Mouse (Mus musculus): ENCODE measurements around the gene Syt16. TPM values are rescaled to one million over a fixed set of nuclear protein-coding genes. Genes with fewer than 3 reads are reported as not detected.

The Syt16 gene
- polyA plus RNA-seq, 1 experiment from 2014 or later, result 0.12 TPM

GRCm38 (mm10) chr12:74160791-74161190 lies 163.3 kb downstream of the Syt16 start:
- ATAC-seq (ENCODE audit: low read depth), result no peak
- Histone ChIP-seq H3K27ac (ENCODE audit: low read length) (no peak overlapping the region), H3K9me3 (replicated peaks; ENCODE audit: control insufficient read depth, low read length) (no peaks in the 10 kb centered on the region), H3K27me3 (ENCODE audit: control insufficient read depth, insufficient read depth, low read depth, low read length) (no peaks in the 10 kb centered on the region), H3K4me1 (ENCODE audit: control insufficient read depth, low read depth, low read length) (no peaks in the 10 kb centered on the region), H3K4me3 (ENCODE audit: low read depth, low read length) (no peak overlapping the region), H3K4me2 (ENCODE audit: low read depth, low read length) (no peak overlapping the region), H3K36me3 (ENCODE audit: control insufficient read depth, insufficient read depth) (no peaks in the 10 kb centered on the region), H3K9ac (ENCODE audit: low read depth, low read length) (no peak overlapping the region)
- WGBS (ENCODE audit: insufficient replicate concordance), result 47% methylated on average over 3 of the region's 3 CpGs

GRCm38 (mm10) chr12:74163080-74163479 lies 165.6 kb downstream of the Syt16 start:
- Histone ChIP-seq H3K9ac (ENCODE audit: low read depth, low read length) (no peak overlapping the region), H3K4me1 (ENCODE audit: control insufficient read depth, low read depth, low read length) (no peaks in the 10 kb centered on the region), H3K27me3 (ENCODE audit: control insufficient read depth, insufficient read depth, low read depth, low read length) (no peaks in the 10 kb centered on the region), H3K4me2 (ENCODE audit: low read depth, low read length) (no peak overlapping the region), H3K36me3 (ENCODE audit: control insufficient read depth, insufficient read depth) (no peaks in the 10 kb centered on the region), H3K4me3 (ENCODE audit: low read depth, low read length) (no peak overlapping the region), H3K27ac (ENCODE audit: low read length) (no peak overlapping the region), H3K9me3 (replicated peaks; ENCODE audit: control insufficient read depth, low read length) (no peaks in the 10 kb centered on the region)
- no peak for ATAC-seq (ENCODE audit: low read depth)
- 40% methylated on average over 2 of the region's 2 CpGs for WGBS (ENCODE audit: insufficient replicate concordance)

GRCm38 (mm10) chr12:74171257-74171656 lies 173.8 kb downstream of the Syt16 start:
- 60% methylated on average over 1 of the region's 1 CpGs for WGBS (ENCODE audit: insufficient replicate concordance)
- Histone ChIP-seq H3K4me2 (ENCODE audit: low read depth, low read length) (no peak overlapping the region), H3K36me3 (ENCODE audit: control insufficient read depth, insufficient read depth) (no peaks in the 10 kb centered on the region), H3K27ac (ENCODE audit: low read length) (no peak overlapping the region), H3K4me3 (ENCODE audit: low read depth, low read length) (no peak overlapping the region), H3K9me3 (replicated peaks; ENCODE audit: control insufficient read depth, low read length) (no peaks in the 10 kb centered on the region), H3K9ac (ENCODE audit: low read depth, low read length) (no peak overlapping the region), H3K4me1 (ENCODE audit: control insufficient read depth, low read depth, low read length) (no peaks in the 10 kb centered on the region), H3K27me3 (ENCODE audit: control insufficient read depth, insufficient read depth, low read depth, low read length) (no peaks in the 10 kb centered on the region)
- no peak for ATAC-seq (ENCODE audit: low read depth)

GRCm38 (mm10) chr12:74173902-74174301 lies 176.4 kb downstream of the Syt16 start:
- Histone ChIP-seq H3K27me3 (ENCODE audit: control insufficient read depth, insufficient read depth, low read depth, low read length) (no peaks in the 10 kb centered on the region), H3K9me3 (replicated peaks; ENCODE audit: control insufficient read depth, low read length) (no peaks in the 10 kb centered on the region), H3K4me1 (ENCODE audit: control insufficient read depth, low read depth, low read length) (no peaks in the 10 kb centered on the region), H3K4me3 (ENCODE audit: low read depth, low read length) (no peak overlapping the region), H3K9ac (ENCODE audit: low read depth, low read length) (no peak overlapping the region), H3K4me2 (ENCODE audit: low read depth, low read length) (no peak overlapping the region), H3K36me3 (ENCODE audit: control insufficient read depth, insufficient read depth) (no peaks in the 10 kb centered on the region), H3K27ac (ENCODE audit: low read length) (no peak overlapping the region)
- no peak for ATAC-seq (ENCODE audit: low read depth)
- 60% methylated on average over 3 of the region's 3 CpGs for WGBS (ENCODE audit: insufficient replicate concordance)

GRCm38 (mm10) chr12:74184596-74184995 lies 187.1 kb downstream of the Syt16 start:
- Histone ChIP-seq H3K27me3 (ENCODE audit: control insufficient read depth, insufficient read depth, low read depth, low read length) (no peaks in the 10 kb centered on the region), H3K4me3 (ENCODE audit: low read depth, low read length) (no peak overlapping the region), H3K36me3 (ENCODE audit: control insufficient read depth, insufficient read depth) (no peaks in the 10 kb centered on the region), H3K4me1 (ENCODE audit: control insufficient read depth, low read depth, low read length) (no peaks in the 10 kb centered on the region), H3K9ac (ENCODE audit: low read depth, low read length) (no peak overlapping the region), H3K27ac (ENCODE audit: low read length) (no peak overlapping the region), H3K4me2 (ENCODE audit: low read depth, low read length) (no peak overlapping the region), H3K9me3 (replicated peaks; ENCODE audit: control insufficient read depth, low read length) (no peaks in the 10 kb centered on the region)
- 58% methylated on average over 17 of the region's 17 CpGs for WGBS (ENCODE audit: insufficient replicate concordance)
- ATAC-seq (ENCODE audit: low read depth), result no peak

- H3K27me3 ChIP-seq (ENCODE audit: control insufficient read depth, insufficient read depth, low read depth, low read length), result no peaks in the 10 kb centered on the region
- H3K9ac ChIP-seq (ENCODE audit: low read depth, low read length), result no peak overlapping the region
- no peaks in the 10 kb centered on the region for H3K9me3 ChIP-seq (replicated peaks; ENCODE audit: control insufficient read depth, low read length)
- 65% methylated on average over 11 of the region's 11 CpGs for WGBS (ENCODE audit: insufficient replicate concordance)
- no peak overlapping the region for H3K4me3 ChIP-seq (ENCODE audit: low read depth, low read length)
- H3K4me1 ChIP-seq (ENCODE audit: control insufficient read depth, low read depth, low read length), result no peaks in the 10 kb centered on the region
- no peaks in the 10 kb centered on the region for H3K36me3 ChIP-seq (ENCODE audit: control insufficient read depth, insufficient read depth)
- no peak overlapping the region for H3K27ac ChIP-seq (ENCODE audit: low read length)
- no peak for ATAC-seq (ENCODE audit: low read depth)
- H3K4me2 ChIP-seq (ENCODE audit: low read depth, low read length), result no peak overlapping the region
Measured at GRCm38 (mm10) chr12:74188243-74188785, 190.9 kb downstream of the Syt16 start.

- no peaks in the 10 kb centered on the region for H3K27me3 ChIP-seq (ENCODE audit: control insufficient read depth, insufficient read depth, low read depth, low read length)
- H3K4me3 ChIP-seq (ENCODE audit: low read depth, low read length), result no peak overlapping the region
- no peaks in the 10 kb centered on the region for H3K4me1 ChIP-seq (ENCODE audit: control insufficient read depth, low read depth, low read length)
- no peaks in the 10 kb centered on the region for H3K36me3 ChIP-seq (ENCODE audit: control insufficient read depth, insufficient read depth)
- ATAC-seq (ENCODE audit: low read depth), result no peak
- H3K27ac ChIP-seq (ENCODE audit: low read length), result no peak overlapping the region
- H3K9ac ChIP-seq (ENCODE audit: low read depth, low read length), result no peak overlapping the region
- H3K4me2 ChIP-seq (ENCODE audit: low read depth, low read length), result no peak overlapping the region
- 52% methylated on average over 7 of the region's 7 CpGs for WGBS (ENCODE audit: insufficient replicate concordance)
- no peaks in the 10 kb centered on the region for H3K9me3 ChIP-seq (replicated peaks; ENCODE audit: control insufficient read depth, low read length)
Measured at GRCm38 (mm10) chr12:74188815-74189214, 191.4 kb downstream of the Syt16 start.

GRCm38 (mm10) chr12:74189840-74190239 lies 192.4 kb downstream of the Syt16 start:
- 64% methylated on average over 4 of the region's 4 CpGs for WGBS (ENCODE audit: insufficient replicate concordance)

GRCm38 (mm10) chr12:74190297-74190696 lies 192.8 kb downstream of the Syt16 start:
- no peaks in the 10 kb centered on the region for H3K36me3 ChIP-seq (ENCODE audit: control insufficient read depth, insufficient read depth)
- no peaks in the 10 kb centered on the region for H3K27me3 ChIP-seq (ENCODE audit: control insufficient read depth, insufficient read depth, low read depth, low read length)
- no peak overlapping the region for H3K4me2 ChIP-seq (ENCODE audit: low read depth, low read length)
- H3K9ac ChIP-seq (ENCODE audit: low read depth, low read length), result no peak overlapping the region
- H3K4me1 ChIP-seq (ENCODE audit: control insufficient read depth, low read depth, low read length), result no peaks in the 10 kb centered on the region
- ATAC-seq (ENCODE audit: low read depth), result no peak
- no peaks in the 10 kb centered on the region for H3K9me3 ChIP-seq (replicated peaks; ENCODE audit: control insufficient read depth, low read length)
- 70% methylated on average over 5 of the region's 5 CpGs for WGBS (ENCODE audit: insufficient replicate concordance)
- no peak overlapping the region for H3K4me3 ChIP-seq (ENCODE audit: low read depth, low read length)
- H3K27ac ChIP-seq (ENCODE audit: low read length), result no peak overlapping the region

More at GRCm38 (mm10) chr12:74189840-74190239, 192.4 kb downstream of the Syt16 start:
- Histone ChIP-seq H3K4me2 (ENCODE audit: low read depth, low read length) (no peak overlapping the region), H3K36me3 (ENCODE audit: control insufficient read depth, insufficient read depth) (no peaks in the 10 kb centered on the region), H3K9ac (ENCODE audit: low read depth, low read length) (no peak overlapping the region), H3K27me3 (ENCODE audit: control insufficient read depth, insufficient read depth, low read depth, low read length) (no peaks in the 10 kb centered on the region), H3K27ac (ENCODE audit: low read length) (no peak overlapping the region), H3K4me3 (ENCODE audit: low read depth, low read length) (no peak overlapping the region), H3K9me3 (replicated peaks; ENCODE audit: control insufficient read depth, low read length) (no peaks in the 10 kb centered on the region), H3K4me1 (ENCODE audit: control insufficient read depth, low read depth, low read length) (no peaks in the 10 kb centered on the region)
- no peak for ATAC-seq (ENCODE audit: low read depth)

Measured in liver, embryonic 16.5 days (tissue).